Mouse (Mus musculus): ENCODE measurements around the gene Kbtbd2.

Kbtbd2 gene

DNA sequence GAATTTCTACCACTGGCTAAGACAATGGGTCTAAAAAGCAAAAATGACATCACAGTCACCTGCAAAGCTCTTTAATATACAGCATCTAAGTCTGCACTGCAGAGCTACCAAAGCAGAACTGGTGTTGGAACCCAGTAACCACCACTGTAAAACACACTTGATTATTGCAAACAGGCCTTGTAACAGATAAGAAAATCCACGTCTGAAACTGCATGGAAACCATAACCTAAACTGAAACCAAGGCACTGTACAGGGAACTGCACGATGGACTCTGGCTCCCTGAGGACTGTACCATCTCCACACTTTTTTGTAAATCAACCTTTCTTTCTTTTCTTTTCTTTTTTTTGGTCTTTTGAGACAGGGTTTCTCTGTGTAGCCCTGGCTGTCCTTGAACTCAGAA, 9.9 kb downstream of the Kbtbd2 start:
- in situ Hi-C loops (cut with MboI, MseI), result no loop called here

DNA sequence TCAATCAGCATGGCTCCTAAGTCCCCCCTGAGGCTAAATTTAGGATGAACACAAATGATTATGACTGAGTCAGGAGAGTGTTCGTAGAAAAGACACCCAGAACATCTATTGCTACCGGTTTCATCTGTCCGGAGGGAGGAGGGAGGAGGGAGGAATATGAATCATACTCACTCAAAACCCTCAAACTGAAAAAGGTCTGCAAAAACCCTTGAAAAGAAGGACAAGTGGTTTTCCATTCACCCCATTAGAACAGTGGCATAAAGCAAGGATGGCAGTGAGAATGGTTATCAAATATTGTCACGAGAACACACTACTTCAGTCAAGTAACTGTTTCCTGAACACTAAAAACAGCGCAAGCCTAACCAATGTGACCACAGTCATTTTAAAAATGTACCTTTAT, 12.5 kb downstream of the Kbtbd2 start:
- in situ Hi-C loops (cut with MboI, MseI), result no loop called here

GRCm38 (mm10) chr6:56783561-56784272, 13.9 kb downstream of the Kbtbd2 start:
- in situ Hi-C loops (cut with MboI, MseI), result no loop called here

GRCm38 (mm10) chr6:56779636-56780035, 18.0 kb downstream of the Kbtbd2 start:
- in situ Hi-C loops (cut with MboI, MseI), result loop anchor here (5.0 kb wide), 1 partner anchor 42 kb away; no protein-coding TSS in a partner anchor

GRCm38 (mm10) chr6:56775816-56776215, 21.8 kb downstream of the Kbtbd2 start:
- in situ Hi-C loops (cut with MboI, MseI), result loop anchor here (5.0 kb wide), 1 partner anchor 39 kb away; no protein-coding TSS in a partner anchor

DNA sequence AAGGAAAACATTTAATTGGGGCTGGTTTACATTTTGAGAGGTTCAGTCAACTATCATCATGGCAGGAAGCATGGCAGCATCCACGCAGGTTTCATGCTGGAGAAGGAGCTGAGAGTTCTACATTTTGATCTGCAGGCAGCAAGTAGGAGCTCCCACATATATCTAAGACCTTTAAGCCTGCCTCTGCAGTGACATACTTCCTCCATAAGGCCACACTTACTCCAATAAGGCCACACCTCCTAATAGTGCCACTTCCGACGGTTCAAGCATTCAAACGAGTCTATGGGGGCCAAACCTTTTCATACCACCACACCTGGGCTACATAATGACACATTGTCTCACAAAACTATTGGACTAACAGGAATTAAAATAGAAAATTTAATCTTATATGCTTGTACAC, 31.9 kb downstream of the Kbtbd2 start:
- in situ Hi-C loops (cut with MboI, MseI), result loop anchor here (10.0 kb wide), 1 partner anchor 1399 kb away; no protein-coding TSS in a partner anchor

- in situ Hi-C loops (cut with MboI, MseI), result loop anchor here (10.0 kb wide), 1 partner anchor 1400 kb away; no protein-coding TSS in a partner anchor
Observed at GRCm38 (mm10) chr6:56765265-56765664, 32.3 kb downstream of the Kbtbd2 start.

DNA sequence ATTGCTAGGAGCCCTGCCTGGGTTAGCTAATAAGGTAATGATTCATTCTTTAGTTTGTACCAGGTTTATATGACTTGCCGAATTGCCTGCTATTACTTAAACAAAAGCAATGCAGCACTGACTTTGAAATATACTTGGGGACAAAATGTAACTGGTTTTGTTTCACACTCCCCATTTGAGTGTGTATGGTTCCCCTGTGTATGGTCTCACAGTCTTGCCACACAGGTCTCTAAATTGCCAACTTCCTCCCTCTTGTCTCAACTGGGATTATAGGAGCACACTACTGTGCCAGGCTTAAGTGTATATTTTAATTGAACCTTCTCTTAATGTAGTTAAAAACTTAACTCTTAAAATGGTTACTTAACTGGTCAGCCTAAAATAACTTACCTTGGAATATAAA, 38.3 kb downstream of the Kbtbd2 start:
- in situ Hi-C loops (cut with MboI, MseI), result no loop called here

- in situ Hi-C loops (cut with MboI, MseI), result no loop called here
Observed at GRCm38 (mm10) chr6:56756117-56756516, 41.5 kb downstream of the Kbtbd2 start.

DNA sequence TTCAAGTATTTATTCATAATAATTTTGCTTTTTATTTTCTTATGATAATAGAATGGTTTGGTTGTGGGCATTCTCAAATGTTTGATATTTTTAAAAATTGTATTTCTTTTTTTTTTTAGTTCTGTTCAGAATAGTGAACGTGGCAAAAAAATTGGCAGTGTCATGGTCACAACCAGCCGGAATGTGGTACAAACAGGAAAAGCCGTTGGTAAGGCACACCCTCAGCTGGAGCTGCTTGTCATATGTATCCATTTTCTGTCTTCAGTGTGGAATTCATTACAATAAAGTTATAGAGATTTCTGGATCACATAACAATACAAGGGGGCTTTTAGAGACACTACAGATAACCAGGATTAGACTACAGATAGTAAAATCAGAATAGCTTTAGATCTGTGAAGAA, 43.9 kb downstream of the Kbtbd2 start:
- in situ Hi-C loops (cut with MboI, MseI), result no loop called here

- in situ Hi-C loops (cut with MboI, MseI), result no loop called here
Observed at GRCm38 (mm10) chr6:56745950-56746543, 51.6 kb downstream of the Kbtbd2 start.

GRCm38 (mm10) chr6:56732545-56732944, 65.1 kb downstream of the Kbtbd2 start:
- in situ Hi-C loops (cut with MboI, MseI), result no loop called here

All from T-helper 2 cell (primary cell).